Mouse (Mus musculus) testis, adult 2 months (tissue): ENCODE measurements around the gene Masp1.

Source experiments
- CTCF ChIP-seq: fragments of 200-500 bp; IDR thresholded peaks from 2 replicates; pipeline ENCODE4 v1.5.1; 2012; ENCODE audit warnings: low read depth, mild to moderate bottlenecking, inconsistent platforms, low read length, moderate library complexity; ENCODE audit not compliant: control insufficient read depth, insufficient read depth, insufficient replicate concordance
- POLR2A ChIP-seq: fragments of 200-500 bp; IDR thresholded peaks from 2 replicates; pipeline ENCODE4 v1.6.1; 2012; ENCODE audit warnings: low read depth, mild to moderate bottlenecking, inconsistent platforms, low read length, moderate library complexity; ENCODE audit not compliant: control insufficient read depth

GRCm38 (mm10) chr16:23471551-23471950 is 49.1 kb downstream of the Masp1 start:
- TF ChIP-seq CTCF (no peak), POLR2A (no peak)
